Mouse (Mus musculus): Measurements from ENCODE around the gene Mettl7a3. TPM values are rescaled to one million over a fixed set of nuclear protein-coding genes. Genes with fewer than 3 reads are reported as not detected.
"Not testable (repeated sequence)": the region's sequence is repeated elsewhere in the genome, so short reads cannot be mapped to it uniquely, and the experiment has no call there.

Mettl7a3 gene
- polyA plus RNA-seq, 1 experiment: not detected

- H3ac ChIP-seq (ENCODE audit: control insufficient read depth, insufficient read length, low read depth): no peak overlapping the region
- H3K36me3 ChIP-seq (ENCODE audit: control insufficient read depth, insufficient read depth): no peaks in the 10 kb centered on the region
- no peaks in the 10 kb centered on the region for H3K79me3 ChIP-seq (ENCODE audit: low read depth)
- H3K27me3 ChIP-seq (ENCODE audit: control insufficient read depth, insufficient read depth, insufficient read length): peaks cover 17% of the 10 kb centered on the region
- TF ChIP-seq MAX (IDR thresholded peaks at IDR 0.05): no peak
- TF ChIP-seq MYOD1 (IDR thresholded peaks at IDR 0.05; ENCODE audit: control insufficient read depth, insufficient read length, low read depth): no peak
- TF ChIP-seq FOSL1 (IDR thresholded peaks at IDR 0.05; ENCODE audit: insufficient read depth, low read length, poor library complexity, severe bottlenecking): no peak
- TF ChIP-seq USF1 (IDR thresholded peaks at IDR 0.05; ENCODE audit: low read depth): no peak
- TF ChIP-seq CEBPB (IDR thresholded peaks at IDR 0.05; ENCODE audit: low read depth): no peak
- TF ChIP-seq CTCF (IDR thresholded peaks at IDR 0.05; ENCODE audit: control insufficient read depth, insufficient read depth, insufficient read length): no peak
- TF ChIP-seq MYOG (IDR thresholded peaks at IDR 0.05; ENCODE audit: control insufficient read depth, extremely low read depth, insufficient read length): no peak
- H3K79me2 ChIP-seq (ENCODE audit: control insufficient read depth, insufficient read depth): no peaks in the 10 kb centered on the region
- H3K4me3 ChIP-seq (ENCODE audit: insufficient read depth, poor library complexity, severe bottlenecking): no peak overlapping the region
Measured at GRCm38 (mm10) chr15:100355876-100356275, 21.1 kb downstream of the Mettl7a3 start.

- Histone ChIP-seq H3K36me3 (ENCODE audit: control insufficient read depth, insufficient read depth) (no peaks in the 10 kb centered on the region), H3ac (ENCODE audit: control insufficient read depth, insufficient read length, low read depth) (no peak within 1 kb of the TSS), H3K79me2 (ENCODE audit: control insufficient read depth, insufficient read depth) (no peaks in the 10 kb centered on the region), H3K27me3 (ENCODE audit: control insufficient read depth, insufficient read depth, insufficient read length) (peaks cover 63% of the 10 kb centered on the region), H3K79me3 (ENCODE audit: low read depth) (no peaks in the 10 kb centered on the region), H3K4me3 (ENCODE audit: insufficient read depth, poor library complexity, severe bottlenecking) (no peak within 1 kb of the TSS)
- TF ChIP-seq CEBPB (IDR thresholded peaks at IDR 0.05; ENCODE audit: low read depth): no peak
- TF ChIP-seq MYOD1 (IDR thresholded peaks at IDR 0.05; ENCODE audit: control insufficient read depth, insufficient read length, low read depth): no peak
- TF ChIP-seq MAX (IDR thresholded peaks at IDR 0.05): no peak
- TF ChIP-seq CTCF (IDR thresholded peaks at IDR 0.05; ENCODE audit: control insufficient read depth, insufficient read depth, insufficient read length): no peak
- no peak for TF ChIP-seq USF1 (IDR thresholded peaks at IDR 0.05; ENCODE audit: low read depth)
- TF ChIP-seq MYOG (IDR thresholded peaks at IDR 0.05; ENCODE audit: control insufficient read depth, extremely low read depth, insufficient read length): no peak
- TF ChIP-seq FOSL1 (IDR thresholded peaks at IDR 0.05; ENCODE audit: insufficient read depth, low read length, poor library complexity, severe bottlenecking): no peak
Measured at GRCm38 (mm10) chr15:100364242-100364641, 29.5 kb downstream of the Mettl7a3 start, which contains the start of gene Higd1c. TSS of gene Higd1c (plus strand) at chr15:100364542.

DNA sequence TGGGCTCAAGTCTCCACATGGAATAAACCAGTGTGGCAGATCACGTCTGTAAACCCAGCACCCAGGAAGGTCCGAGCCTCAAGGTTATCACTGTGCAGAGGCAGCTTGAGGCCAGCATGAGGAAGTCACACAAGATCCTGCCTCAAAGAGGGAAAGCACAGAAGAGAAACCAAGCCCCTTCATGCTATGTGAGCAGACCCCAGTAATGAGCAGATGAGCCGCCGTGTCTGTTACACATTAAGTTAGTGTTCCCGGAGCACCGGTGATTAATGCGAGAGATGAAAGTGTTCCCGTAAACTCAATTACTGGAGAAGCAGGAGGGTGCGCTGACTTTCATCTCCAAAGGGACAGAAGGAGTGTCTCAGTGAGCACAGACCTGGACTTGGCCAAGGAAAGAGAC lies 31.2 kb downstream of the Mettl7a3 start:
- H3K27me3 ChIP-seq (ENCODE audit: control insufficient read depth, insufficient read depth, insufficient read length): peaks cover 59% of the 10 kb centered on the region
- H3K36me3 ChIP-seq (ENCODE audit: control insufficient read depth, insufficient read depth); H3K79me2 ChIP-seq (ENCODE audit: control insufficient read depth, insufficient read depth): not testable (repeated sequence)

DNA sequence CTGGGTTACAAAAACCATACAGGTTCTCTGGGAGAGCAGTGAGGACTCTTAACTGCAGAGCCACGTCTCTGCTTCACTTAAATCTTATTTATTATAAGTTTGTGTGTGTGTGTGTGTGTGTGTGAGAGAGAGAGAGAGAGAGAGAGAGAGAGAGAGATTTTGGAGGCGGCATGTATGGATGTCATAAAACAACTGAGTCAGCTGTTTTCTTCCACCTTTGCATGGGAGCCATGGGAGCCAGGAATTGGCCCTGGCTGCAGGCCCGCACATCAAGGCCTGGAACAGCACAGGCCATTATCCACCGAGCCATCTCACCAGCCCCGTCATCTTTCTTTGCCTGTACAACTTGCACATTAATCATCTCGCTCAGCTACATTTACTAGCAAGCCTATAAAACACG lies 32.4 kb downstream of the Mettl7a3 start:
- Histone ChIP-seq H3ac (ENCODE audit: control insufficient read depth, insufficient read length, low read depth) (no peak overlapping the region), H3K27me3 (ENCODE audit: control insufficient read depth, insufficient read depth, insufficient read length) (peaks cover 54% of the 10 kb centered on the region), H3K79me2 (ENCODE audit: control insufficient read depth, insufficient read depth) (no peaks in the 10 kb centered on the region), H3K4me3 (ENCODE audit: insufficient read depth, poor library complexity, severe bottlenecking) (no peak overlapping the region), H3K79me3 (ENCODE audit: low read depth) (no peaks in the 10 kb centered on the region), H3K36me3 (ENCODE audit: control insufficient read depth, insufficient read depth) (no peaks in the 10 kb centered on the region)
- TF ChIP-seq MYOD1 (IDR thresholded peaks at IDR 0.05; ENCODE audit: control insufficient read depth, insufficient read length, low read depth): no peak
- TF ChIP-seq FOSL1 (IDR thresholded peaks at IDR 0.05; ENCODE audit: insufficient read depth, low read length, poor library complexity, severe bottlenecking): no peak
- TF ChIP-seq CEBPB (IDR thresholded peaks at IDR 0.05; ENCODE audit: low read depth): no peak
- TF ChIP-seq MYOG (IDR thresholded peaks at IDR 0.05; ENCODE audit: control insufficient read depth, extremely low read depth, insufficient read length): no peak
- no peak for TF ChIP-seq MAX (IDR thresholded peaks at IDR 0.05)

More for the DNA sequence above, 31.2 kb downstream of the Mettl7a3 start:
- H3ac ChIP-seq (ENCODE audit: control insufficient read depth, insufficient read length, low read depth); H3K79me3 ChIP-seq (ENCODE audit: low read depth); H3K4me3 ChIP-seq (ENCODE audit: insufficient read depth, poor library complexity, severe bottlenecking): not testable (repeated sequence)

GRCm38 (mm10) chr15:100375066-100375465 lies 40.3 kb downstream of the Mettl7a3 start:
- Histone ChIP-seq H3K79me3 (ENCODE audit: low read depth) (no peaks in the 10 kb centered on the region), H3K4me3 (ENCODE audit: insufficient read depth, poor library complexity, severe bottlenecking) (no peak overlapping the region)

DNA sequence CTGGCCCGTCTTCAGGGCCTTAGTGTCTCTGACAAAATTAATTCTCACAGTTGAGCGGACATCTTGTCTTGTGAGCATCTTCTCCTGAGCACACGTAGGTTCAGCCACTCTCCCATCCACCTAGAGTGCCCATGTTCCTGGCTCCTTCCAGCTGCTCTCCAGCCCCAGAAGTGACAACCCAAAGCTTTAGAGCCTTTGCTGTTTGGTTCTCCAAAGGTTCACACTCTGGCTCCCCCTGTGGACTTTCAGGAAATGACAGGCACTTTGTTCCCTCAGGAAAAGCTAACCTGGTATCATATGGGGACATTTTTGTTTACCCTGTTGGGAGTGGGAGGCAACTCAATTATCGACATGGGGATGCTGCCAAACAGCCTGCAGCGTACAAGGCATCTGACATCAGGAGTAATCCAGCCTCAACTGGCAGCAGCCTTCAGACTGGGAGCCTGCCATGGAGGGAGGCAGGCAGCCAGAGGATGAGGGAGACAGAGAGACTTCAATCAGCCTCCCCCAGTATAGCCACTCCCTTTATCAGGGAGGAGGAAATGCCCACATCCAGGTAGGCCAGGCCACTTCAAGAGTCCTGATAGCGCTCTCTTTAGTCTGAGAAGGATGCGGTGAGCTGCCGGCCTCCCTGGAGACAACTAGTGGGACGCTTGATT lies 43.2 kb downstream of the Mettl7a3 start:
- H3K27me3 ChIP-seq (ENCODE audit: control insufficient read depth, insufficient read depth, insufficient read length); H3K36me3 ChIP-seq (ENCODE audit: control insufficient read depth, insufficient read depth); H3K4me3 ChIP-seq (ENCODE audit: insufficient read depth, poor library complexity, severe bottlenecking); H3K79me3 ChIP-seq (ENCODE audit: low read depth); H3ac ChIP-seq (ENCODE audit: control insufficient read depth, insufficient read length, low read depth); H3K79me2 ChIP-seq (ENCODE audit: control insufficient read depth, insufficient read depth): not testable (repeated sequence)

More at GRCm38 (mm10) chr15:100375066-100375465, 40.3 kb downstream of the Mettl7a3 start:
- Histone ChIP-seq H3K27me3 (ENCODE audit: control insufficient read depth, insufficient read depth, insufficient read length) (peaks cover 4% of the 10 kb centered on the region), H3K36me3 (ENCODE audit: control insufficient read depth, insufficient read depth) (no peaks in the 10 kb centered on the region), H3K79me2 (ENCODE audit: control insufficient read depth, insufficient read depth) (no peaks in the 10 kb centered on the region), H3ac (ENCODE audit: control insufficient read depth, insufficient read length, low read depth) (no peak overlapping the region)
- TF ChIP-seq CEBPB (IDR thresholded peaks at IDR 0.05; ENCODE audit: low read depth): no peak
- TF ChIP-seq CTCF (IDR thresholded peaks at IDR 0.05; ENCODE audit: control insufficient read depth, insufficient read depth, insufficient read length): peak; percentile 36
